Mouse (Mus musculus) colon, adult 2 months (tissue): ENCODE data around the gene Gm11060. TPM values are rescaled to one million over a fixed set of nuclear protein-coding genes. Genes with fewer than 3 reads are reported as not detected.

Experiments
- polyA plus RNA-seq: library from polyadenylated mRNA; depleted of rRNA; stranded (reverse); fragments of >200 nt; gene quantifications from 2 replicates; pipeline ENCODE4 v1.2.3, GENCODE M21; 2012; rRNA removed

Gm11060 gene
- polyA plus RNA-seq, result not detected in 2 replicates

DNA sequence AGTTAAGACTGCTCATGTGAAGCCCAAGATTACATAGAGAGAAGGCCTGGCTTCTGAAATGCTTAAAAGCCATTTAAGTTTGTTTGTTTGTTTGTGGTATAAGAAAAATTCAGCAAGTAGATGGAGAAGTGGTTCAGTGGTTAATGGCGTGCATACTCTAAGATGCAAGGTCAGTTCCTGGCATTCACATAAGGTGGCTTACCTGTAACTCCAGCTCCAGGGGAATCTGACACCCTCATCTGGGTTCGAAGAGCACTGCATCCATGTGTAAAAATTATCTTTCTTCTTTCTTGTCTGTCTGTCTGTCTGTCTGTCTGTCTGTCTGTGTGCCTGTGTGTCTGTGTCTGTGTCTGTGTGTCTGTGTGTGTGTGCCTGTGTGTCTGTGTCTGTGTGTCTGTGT lies at the start of gene Gm11060:
Gm11060 (plus strand) TSS at position 301 of the 400 bp plus-strand sequence.

DNA sequence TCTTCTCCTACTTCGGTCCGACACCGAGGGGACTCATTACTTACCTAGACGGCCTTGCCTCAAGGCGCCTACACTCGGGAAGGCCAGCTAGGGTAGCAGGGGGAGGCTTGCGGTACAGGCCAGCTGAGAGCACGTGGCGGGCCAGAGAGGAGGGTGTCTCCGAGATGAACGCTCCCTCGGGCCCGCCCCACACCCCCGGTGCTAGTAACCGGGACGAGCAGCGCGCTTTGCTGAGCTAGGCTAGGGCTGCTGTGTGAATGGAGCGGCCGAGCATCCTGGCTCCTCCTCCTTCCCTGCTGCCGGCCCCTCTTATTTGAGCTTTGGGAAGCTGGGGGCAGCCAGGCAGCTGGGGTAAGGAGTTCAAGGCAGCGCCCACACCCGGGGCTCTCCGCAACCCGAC lies 34.5 kb downstream of the Gm11060 start, which contains the start of gene Wt1:
Wt1 (plus strand) TSS at position 251 of the 400 bp plus-strand sequence.

Other genes with a start within 250 kb of the Gm11060 start
- gene Prrg4, start 242.1 kb upstream of the Gm11060 start, polyA plus RNA-seq, result 0.38 and 0.64 TPM in 2 replicates
- gene Ccdc73, start 224.2 kb upstream of the Gm11060 start, polyA plus RNA-seq, result 1.0 TPM in 1 of 2 replicates, not detected in the other
- gene Eif3m, start 74.9 kb upstream of the Gm11060 start, polyA plus RNA-seq, result 11.3 and 16.2 TPM in 2 replicates
- 2.1 and 2.8 TPM in 2 replicates for gene Wt1, start 34.5 kb downstream of the Gm11060 start, polyA plus RNA-seq
- gene Them7, start 132.3 kb downstream of the Gm11060 start, polyA plus RNA-seq, result 0.19 TPM in 1 of 2 replicates, not detected in the other